Mouse (Mus musculus) CD4-positive naive resting alpha-beta T cell, adult 57 days (primary cell): ENCODE results near the gene Nifk. TPM values are rescaled to one million over a fixed set of nuclear protein-coding genes. Genes with fewer than 3 reads are reported as not detected.

ENCODE experiments used
- total RNA-seq: library from RNA; stranded (reverse); gene quantifications from one replicate; pipeline ENCODE4 v1.2.4, GENCODE M21; 2023

The Nifk gene
- 36.2 TPM for total RNA-seq

DNA sequence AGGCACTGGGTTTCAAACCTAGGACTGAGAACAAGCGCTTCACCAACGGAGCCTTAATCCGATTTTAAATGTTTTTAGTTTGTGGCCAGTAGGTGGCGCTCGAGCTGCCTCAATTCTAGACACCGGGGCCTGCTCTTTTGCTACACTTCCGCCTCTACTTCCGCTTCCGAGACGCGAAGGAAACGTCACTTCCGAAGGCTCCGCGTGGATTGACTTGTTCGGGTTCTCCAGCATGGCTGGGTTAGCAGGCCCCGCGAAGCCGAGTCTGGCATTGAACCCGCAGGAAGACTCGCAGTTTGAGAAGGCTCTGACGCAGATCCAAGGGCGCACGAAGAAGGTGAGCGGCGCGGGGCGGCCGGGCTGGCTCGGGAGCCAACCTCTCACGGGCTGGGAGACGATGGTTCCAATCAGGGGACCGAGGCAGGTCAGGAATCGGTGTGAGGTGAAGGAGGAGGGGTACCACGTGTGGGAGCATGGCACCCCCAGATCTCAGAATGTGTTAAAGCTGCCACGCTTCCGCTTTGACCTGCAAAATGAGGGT is at the start of gene Nifk:
TSS of gene Nifk (plus strand) at position 179 of the 541 bp plus-strand sequence.

GRCm38 (mm10) chr1:118311622-118312326 is 9.9 kb upstream of the Nifk start, which contains the start of gene Tsn:
Tsn (minus strand) TSS chr1:118311739.

Other genes starting within 250 kb of the Nifk start
- not detected for gene Gm29106, start 145.3 kb upstream of the Nifk start, total RNA-seq
- gene Tsn, start 10.1 kb upstream of the Nifk start, total RNA-seq, result 85.4 TPM
- 87.0 TPM for gene Clasp1, start 67.2 kb downstream of the Nifk start, total RNA-seq